Mouse (Mus musculus): ENCODE data around the gene Esp8. TPM values are rescaled to one million over a fixed set of nuclear protein-coding genes. Genes with fewer than 3 reads are reported as not detected.
"Not testable (repeated sequence)": the region's sequence is repeated elsewhere in the genome, so short reads cannot be mapped to it uniquely, and the experiment has no call there.

The Esp8 gene
- 1.4 and 1.5 TPM in 2 replicates for polyA plus RNA-seq (2015; fragmentation: Nextera tagmentation; extraction: Ambion mirVana)

GRCm38 (mm10) chr17:40519818-40520217 lies at the start of gene Esp8:
Esp8 (plus strand) TSS chr17:40520022.
- 49% methylated on average over 3 of the region's 3 CpGs for WGBS
- Histone ChIP-seq H3K9me3 (replicated peaks; ENCODE audit: control insufficient read depth, low read length) (no peaks in the 10 kb centered on the region), H3K9ac (ENCODE audit: low read length) (no peak within 1 kb of the TSS), H3K4me3 (replicated peaks; ENCODE audit: low read length) (no peak within 1 kb of the TSS), H3K27ac (ENCODE audit: low read length) (no peak within 1 kb of the TSS), H3K36me3 (ENCODE audit: control insufficient read depth, insufficient read depth, low read length) (no peaks in the 10 kb centered on the region), H3K27me3 (ENCODE audit: control insufficient read depth, insufficient read depth, low read length) (no peaks in the 10 kb centered on the region), H3K4me1 (ENCODE audit: control insufficient read depth, insufficient read depth, low read length) (no peaks in the 10 kb centered on the region), H3K4me2 (ENCODE audit: low read depth, low read length) (no peak within 1 kb of the TSS)
- ATAC-seq (ENCODE audit: insufficient read depth, low FRiP score), result no peak

GRCm38 (mm10) chr17:40483566-40483965 lies 36.3 kb upstream of the Esp8 start:
- not testable (repeated sequence) for H3K27me3 ChIP-seq (ENCODE audit: control insufficient read depth, insufficient read depth, low read length); H3K36me3 ChIP-seq (ENCODE audit: control insufficient read depth, insufficient read depth, low read length); H3K27ac ChIP-seq (ENCODE audit: low read length); H3K4me1 ChIP-seq (ENCODE audit: control insufficient read depth, insufficient read depth, low read length); H3K4me2 ChIP-seq (ENCODE audit: low read depth, low read length); ATAC-seq (ENCODE audit: insufficient read depth, low FRiP score); H3K9ac ChIP-seq (ENCODE audit: low read length); H3K4me3 ChIP-seq (replicated peaks; ENCODE audit: low read length); H3K9me3 ChIP-seq (replicated peaks; ENCODE audit: control insufficient read depth, low read length)
- WGBS, result 78% methylated on average over 10 of the region's 10 CpGs

GRCm38 (mm10) chr17:40495468-40496185 lies 24.2 kb upstream of the Esp8 start:
- not testable (repeated sequence) for H3K27ac ChIP-seq (ENCODE audit: low read length); H3K36me3 ChIP-seq (ENCODE audit: control insufficient read depth, insufficient read depth, low read length); ATAC-seq (ENCODE audit: insufficient read depth, low FRiP score); H3K4me2 ChIP-seq (ENCODE audit: low read depth, low read length); H3K4me1 ChIP-seq (ENCODE audit: control insufficient read depth, insufficient read depth, low read length); H3K4me3 ChIP-seq (replicated peaks; ENCODE audit: low read length); H3K9ac ChIP-seq (ENCODE audit: low read length); H3K9me3 ChIP-seq (replicated peaks; ENCODE audit: control insufficient read depth, low read length); H3K27me3 ChIP-seq (ENCODE audit: control insufficient read depth, insufficient read depth, low read length)
- WGBS, result 88% methylated on average over 4 of the region's 4 CpGs

- Histone ChIP-seq H3K27me3 (ENCODE audit: control insufficient read depth, insufficient read depth, low read length) (no peaks in the 10 kb centered on the region), H3K4me2 (ENCODE audit: low read depth, low read length) (no peak overlapping the region), H3K27ac (ENCODE audit: low read length) (no peak overlapping the region), H3K9ac (ENCODE audit: low read length) (no peak overlapping the region), H3K36me3 (ENCODE audit: control insufficient read depth, insufficient read depth, low read length) (no peaks in the 10 kb centered on the region), H3K4me3 (replicated peaks; ENCODE audit: low read length) (no peak overlapping the region), H3K9me3 (replicated peaks; ENCODE audit: control insufficient read depth, low read length) (no peaks in the 10 kb centered on the region), H3K4me1 (ENCODE audit: control insufficient read depth, insufficient read depth, low read length) (no peaks in the 10 kb centered on the region)
- 62% methylated on average over 3 of the region's 3 CpGs for WGBS
- ATAC-seq (ENCODE audit: insufficient read depth, low FRiP score), result no peak
Measured at GRCm38 (mm10) chr17:40529813-40530212, 10.0 kb downstream of the Esp8 start.

GRCm38 (mm10) chr17:40531147-40531546 lies 11.3 kb downstream of the Esp8 start:
- 48% methylated on average over 1 of the region's 1 CpGs for WGBS

GRCm38 (mm10) chr17:40547005-40547404 lies 27.2 kb downstream of the Esp8 start:
- not testable (repeated sequence) for H3K4me2 ChIP-seq (ENCODE audit: low read depth, low read length); ATAC-seq (ENCODE audit: insufficient read depth, low FRiP score); H3K4me3 ChIP-seq (replicated peaks; ENCODE audit: low read length); H3K9ac ChIP-seq (ENCODE audit: low read length); H3K4me1 ChIP-seq (ENCODE audit: control insufficient read depth, insufficient read depth, low read length); H3K36me3 ChIP-seq (ENCODE audit: control insufficient read depth, insufficient read depth, low read length); H3K27me3 ChIP-seq (ENCODE audit: control insufficient read depth, insufficient read depth, low read length); H3K9me3 ChIP-seq (replicated peaks; ENCODE audit: control insufficient read depth, low read length); H3K27ac ChIP-seq (ENCODE audit: low read length)
- 30% methylated on average over 5 of the region's 5 CpGs for WGBS

More at GRCm38 (mm10) chr17:40531147-40531546, 11.3 kb downstream of the Esp8 start:
- no peaks in the 10 kb centered on the region for H3K9me3 ChIP-seq (replicated peaks; ENCODE audit: control insufficient read depth, low read length)
- H3K9ac ChIP-seq (ENCODE audit: low read length), result no peak overlapping the region
- ATAC-seq (ENCODE audit: insufficient read depth, low FRiP score), result no peak
- H3K4me1 ChIP-seq (ENCODE audit: control insufficient read depth, insufficient read depth, low read length), result no peaks in the 10 kb centered on the region
- no peak overlapping the region for H3K27ac ChIP-seq (ENCODE audit: low read length)
- H3K27me3 ChIP-seq (ENCODE audit: control insufficient read depth, insufficient read depth, low read length), result no peaks in the 10 kb centered on the region
- H3K36me3 ChIP-seq (ENCODE audit: control insufficient read depth, insufficient read depth, low read length), result no peaks in the 10 kb centered on the region
- H3K4me2 ChIP-seq (ENCODE audit: low read depth, low read length), result no peak overlapping the region
- no peak overlapping the region for H3K4me3 ChIP-seq (replicated peaks; ENCODE audit: low read length)

- Histone ChIP-seq H3K4me2 (ENCODE audit: low read depth, low read length) (no peak overlapping the region), H3K4me1 (ENCODE audit: control insufficient read depth, insufficient read depth, low read length) (no peaks in the 10 kb centered on the region), H3K27me3 (ENCODE audit: control insufficient read depth, insufficient read depth, low read length) (no peaks in the 10 kb centered on the region), H3K9me3 (replicated peaks; ENCODE audit: control insufficient read depth, low read length) (no peaks in the 10 kb centered on the region), H3K9ac (ENCODE audit: low read length) (no peak overlapping the region), H3K36me3 (ENCODE audit: control insufficient read depth, insufficient read depth, low read length) (no peaks in the 10 kb centered on the region), H3K27ac (ENCODE audit: low read length) (no peak overlapping the region), H3K4me3 (replicated peaks; ENCODE audit: low read length) (no peak overlapping the region)
- ATAC-seq (ENCODE audit: insufficient read depth, low FRiP score), result no peak
- WGBS, result 64% methylated on average over 1 of the region's 1 CpGs
Measured at GRCm38 (mm10) chr17:40553470-40553869, 33.6 kb downstream of the Esp8 start.

GRCm38 (mm10) chr17:40561207-40561606 lies 41.4 kb downstream of the Esp8 start, which contains the start of gene Esp6:
Esp6 (plus strand) TSS chr17:40561507.
- no peak within 1 kb of the TSS for H3K9ac ChIP-seq (ENCODE audit: low read length)
- H3K4me3 ChIP-seq (replicated peaks; ENCODE audit: low read length), result no peak within 1 kb of the TSS
- H3K4me1 ChIP-seq (ENCODE audit: control insufficient read depth, insufficient read depth, low read length), result no peaks in the 10 kb centered on the region
- H3K36me3 ChIP-seq (ENCODE audit: control insufficient read depth, insufficient read depth, low read length), result no peaks in the 10 kb centered on the region
- H3K4me2 ChIP-seq (ENCODE audit: low read depth, low read length), result no peak within 1 kb of the TSS
- no peak within 1 kb of the TSS for H3K27ac ChIP-seq (ENCODE audit: low read length)
- 83% methylated on average over 5 of the region's 5 CpGs for WGBS
- H3K9me3 ChIP-seq (replicated peaks; ENCODE audit: control insufficient read depth, low read length), result no peaks in the 10 kb centered on the region
- no peak for ATAC-seq (ENCODE audit: insufficient read depth, low FRiP score)
- no peaks in the 10 kb centered on the region for H3K27me3 ChIP-seq (ENCODE audit: control insufficient read depth, insufficient read depth, low read length)

Data from stomach, embryonic 16.5 days (tissue).